37 mouse cellular contexts compared by ENCODE assay signal in genomic region chr4:42903942-42904341, GRCm38 (mm10). TPM values are rescaled to one million over a fixed set of nuclear protein-coding genes. Genes with fewer than 3 reads are reported as not detected.
DNase-seq lines count a peak whose midpoint lies in the region; ATAC-seq lines count a peak whose summit lies in the region.
"Had no signal": no experiment of that assay in that cellular context is flagged by ENCODE, and none has a peak within 500 bp of the region (broad histone marks: within the 10 kb centered on the region; RNA-seq: fewer than 3 reads in every experiment).

No protein-coding gene starts in this region.

- H3K9ac ChIP-seq in liver, embryonic 13.5 days: no peak overlapping the region
- no peak overlapping the region for H3K9ac ChIP-seq in liver, embryonic 11.5 days (ENCODE audit: low read depth, low read length)
- H3K9ac ChIP-seq: forebrain, embryonic 15.5 days; hindbrain, embryonic 15.5 days; intestine, embryonic 15.5 days; midbrain, embryonic 12.5 days; neural tube, embryonic 13.5 days; stomach, embryonic 15.5 days had no signal

- peak overlapping the region; percentile 15; the same call in 1 of the 2 replicates for H3K27ac ChIP-seq in liver, embryonic 13.5 days
- H3K27ac ChIP-seq in liver, embryonic 11.5 days (ENCODE audit: low read depth, low read length): no peak overlapping the region
- H3K27ac ChIP-seq: forebrain, embryonic 15.5 days; hindbrain, embryonic 10.5 days; hindbrain, embryonic 15.5 days; intestine, embryonic 15.5 days; kidney, postnatal 0 days; neural tube, embryonic 13.5 days; stomach, embryonic 15.5 days had no signal

- no peaks in the 10 kb centered on the region for H3K36me3 ChIP-seq in liver, embryonic 13.5 days
- H3K36me3 ChIP-seq in liver, embryonic 11.5 days (ENCODE audit: control insufficient read depth, insufficient read depth, low read length): no peaks in the 10 kb centered on the region
- H3K36me3 ChIP-seq: forebrain, embryonic 10.5 days; forebrain, embryonic 15.5 days; hindbrain, embryonic 10.5 days; hindbrain, embryonic 15.5 days; intestine, embryonic 15.5 days; midbrain, embryonic 12.5 days; neural tube, embryonic 13.5 days; stomach, embryonic 15.5 days had no signal

- H3K9me3 ChIP-seq in liver, embryonic 13.5 days (replicated peaks): no peaks in the 10 kb centered on the region
- no peaks in the 10 kb centered on the region for H3K9me3 ChIP-seq in liver, embryonic 11.5 days (ENCODE audit: control insufficient read depth, low read length)
- H3K9me3 ChIP-seq: forebrain, embryonic 10.5 days; forebrain, embryonic 15.5 days; hindbrain, embryonic 10.5 days; hindbrain, embryonic 15.5 days; intestine, embryonic 15.5 days; midbrain, embryonic 12.5 days; neural tube, embryonic 13.5 days; stomach, embryonic 15.5 days had no signal

- H3K4me1 ChIP-seq in liver, embryonic 13.5 days (replicated peaks): peaks cover 3% of the 10 kb centered on the region
- H3K4me1 ChIP-seq in liver, embryonic 11.5 days (replicated peaks; ENCODE audit: control insufficient read depth, insufficient read depth, low read length): no peaks in the 10 kb centered on the region
- H3K4me1 ChIP-seq: forebrain, embryonic 15.5 days; hindbrain, embryonic 15.5 days; intestine, embryonic 15.5 days; midbrain, embryonic 12.5 days; neural tube, embryonic 13.5 days; stomach, embryonic 15.5 days had no signal

- H3K4me2 ChIP-seq in liver, embryonic 13.5 days: no peak overlapping the region
- H3K4me2 ChIP-seq in liver, embryonic 11.5 days: no peak overlapping the region
- H3K4me2 ChIP-seq: forebrain, embryonic 15.5 days; hindbrain, embryonic 15.5 days; intestine, embryonic 15.5 days; midbrain, embryonic 12.5 days; neural tube, embryonic 13.5 days; stomach, embryonic 15.5 days had no signal

- 38% methylated on average over 1 of the region's 1 CpGs for WGBS in liver, embryonic 13.5 days (ENCODE audit: insufficient replicate concordance)
- 58% methylated on average over 1 of the region's 1 CpGs for WGBS in liver, embryonic 11.5 days

- peaks cover 51% of the 10 kb centered on the region for H3K27me3 ChIP-seq in liver, embryonic 13.5 days
- H3K27me3 ChIP-seq in liver, embryonic 11.5 days (replicated peaks; ENCODE audit: control insufficient read depth, insufficient read depth, low read length): no peaks in the 10 kb centered on the region
- H3K27me3 ChIP-seq: forebrain, embryonic 15.5 days; hindbrain, embryonic 15.5 days; intestine, embryonic 15.5 days; neural tube, embryonic 13.5 days had no signal

- no peak for ATAC-seq in liver, embryonic 13.5 days (ENCODE audit: low read depth)
- no peak for ATAC-seq in liver, embryonic 11.5 days (replicated peaks; ENCODE audit: low FRiP score)
- 0 out of 2 replicates have a peak, but pooled peaks have one; percentile 52 for ATAC-seq in erythroblast, adult 5-6 weeks (replicated peaks; ENCODE audit: low FRiP score, poor library complexity, severe bottlenecking)
- ATAC-seq: activated CD4-positive, CD25-positive, alpha-beta regulatory T cell, adult 4 months; forebrain, embryonic 15.5 days; intestine, embryonic 15.5 days had no signal

- H3K4me3 ChIP-seq in liver, embryonic 13.5 days (replicated peaks): no peak overlapping the region
- no peak overlapping the region for H3K4me3 ChIP-seq in liver, embryonic 11.5 days (ENCODE audit: low read depth, low read length)
- H3K4me3 ChIP-seq: forebrain, embryonic 10.5 days; forebrain, embryonic 15.5 days; hindbrain, embryonic 10.5 days; hindbrain, embryonic 15.5 days; intestine, embryonic 15.5 days; midbrain, embryonic 12.5 days; neural tube, embryonic 13.5 days; stomach, embryonic 15.5 days had no signal

- DNase-seq in embryo, embryonic 10.5 days (ENCODE audit: low spot score): peak; percentile 6
- no peak for DNase-seq in embryo, embryonic 10 days (ENCODE audit: low spot score)
- no peak for DNase-seq in liver, embryonic 13.5 days
- DNase-seq in liver, embryonic 11.5 days (ENCODE audit: low spot score): no peak
- DNase-seq in 3T3-L1 (ENCODE audit: low read depth, low spot score): peak; percentile 9
- DNase-seq in kidney, postnatal 14 days: no peak
- DNase-seq: adrenal gland, adult 2 months; adrenal gland, postnatal 36 days; cerebellum, adult 2 months; cerebellum, postnatal 14 days; gastrocnemius, postnatal 25 days; heart, adult 18-20 months; heart, postnatal 14 days; kidney, adult 8-10 months; lung, postnatal 36 days had no signal

RNA-seq across cellular contexts. Expression of gene Phf24, which starts 12.5 kb away (rescaled TPM):
- 0.13 and 0.40 TPM in 2 replicates for polyA plus RNA-seq in liver, embryonic 13.5 days (2015; fragmentation: Nextera tagmentation; extraction: Ambion mirVana)
- polyA plus RNA-seq in liver, embryonic 11.5 days (2014; fragmentation: Nextera tagmentation; extraction: Ambion mirVana): 0.38 and 0.42 TPM in 2 replicates
- total RNA-seq in erythroblast, adult 5-6 weeks (2015; ENCODE audit: low replicate concordance): not detected in 2 replicates
- total RNA-seq in erythroblast, adult 5-6 weeks (2017; ENCODE audit: low replicate concordance): 1.7 and 5.8 TPM in 2 replicates
- total RNA-seq: megakaryocyte, adult 5-6 weeks had no signal

RNA-seq across cellular contexts. Expression of gene Fam205c, which starts 29.9 kb away (rescaled TPM):
- 0.28 and 0.48 TPM in 2 replicates for polyA plus RNA-seq in liver, embryonic 13.5 days (2015; fragmentation: Nextera tagmentation; extraction: Ambion mirVana)
- polyA plus RNA-seq in liver, embryonic 11.5 days (2014; fragmentation: Nextera tagmentation; extraction: Ambion mirVana): 0.71 and 0.75 TPM in 2 replicates
- total RNA-seq in erythroblast, adult 5-6 weeks (2015; ENCODE audit: low replicate concordance): not detected in 2 replicates
- 0.56 TPM in 1 of 2 replicates, not detected in the other for total RNA-seq in erythroblast, adult 5-6 weeks (2017; ENCODE audit: low replicate concordance)
- total RNA-seq: adrenal gland, postnatal 36 days; liver, adult 2 months; megakaryocyte, adult 5-6 weeks had no signal
- polyA plus RNA-seq: activated CD4-positive, CD25-positive, alpha-beta regulatory T cell, adult 4 months; adrenal gland, adult 2 months; brain, embryonic 14.5 days; cortical plate, adult 2 months; embryonic facial prominence, embryonic 11.5 days; large intestine, adult 2 months; limb, embryonic 11.5 days; liver, adult 2 months; lung, embryonic 16.5 days; urinary bladder, adult 2 months had no signal

RNA-seq across cellular contexts. Expression of gene Dnajb5, which starts 45.7 kb away (rescaled TPM):
- 0.75 and 0.76 TPM in 2 replicates for polyA plus RNA-seq in liver, embryonic 13.5 days (2015; fragmentation: Nextera tagmentation; extraction: Ambion mirVana)
- 2.0 and 3.0 TPM in 2 replicates for polyA plus RNA-seq in liver, embryonic 11.5 days (2014; fragmentation: Nextera tagmentation; extraction: Ambion mirVana)
- 7.9 TPM in 1 of 2 replicates, not detected in the other for total RNA-seq in erythroblast, adult 5-6 weeks (2015; ENCODE audit: low replicate concordance)
- 0.14 TPM in 1 of 2 replicates, not detected in the other for total RNA-seq in erythroblast, adult 5-6 weeks (2017; ENCODE audit: low replicate concordance)

RNA-seq across cellular contexts. Expression of gene Gm12394, which starts 47.4 kb away (rescaled TPM):
- polyA plus RNA-seq in liver, embryonic 13.5 days (2015; fragmentation: Nextera tagmentation; extraction: Ambion mirVana): 0.07 and 0.08 TPM in 2 replicates
- polyA plus RNA-seq in liver, embryonic 11.5 days (2014; fragmentation: Nextera tagmentation; extraction: Ambion mirVana): 0.11 and 0.18 TPM in 2 replicates
- total RNA-seq in erythroblast, adult 5-6 weeks (2015; ENCODE audit: low replicate concordance): not detected in 2 replicates
- not detected in 2 replicates for total RNA-seq in erythroblast, adult 5-6 weeks (2017; ENCODE audit: low replicate concordance)
- total RNA-seq: gastrocnemius, postnatal 25 days; heart, adult 18-20 months; heart, postnatal 14 days; liver, adult 2 months; megakaryocyte, adult 5-6 weeks had no signal
- polyA plus RNA-seq: activated CD4-positive, CD25-positive, alpha-beta regulatory T cell, adult 4 months; adrenal gland, adult 2 months; heart, embryonic 14.5 days; hindbrain, embryonic 10.5 days; large intestine, adult 2 months; limb, embryonic 11.5 days; liver, adult 2 months; stomach, embryonic 15.5 days; urinary bladder, adult 2 months had no signal

RNA-seq across cellular contexts. Expression of gene Fam205a1, which starts 50.3 kb away (rescaled TPM):
- polyA plus RNA-seq in liver, embryonic 13.5 days (2015; fragmentation: Nextera tagmentation; extraction: Ambion mirVana): 0.12 and 0.15 TPM in 2 replicates
- 0.22 and 0.29 TPM in 2 replicates for polyA plus RNA-seq in liver, embryonic 11.5 days (2014; fragmentation: Nextera tagmentation; extraction: Ambion mirVana)
- total RNA-seq in erythroblast, adult 5-6 weeks (2015; ENCODE audit: low replicate concordance): 3.8 and 4.0 TPM in 2 replicates
- total RNA-seq in erythroblast, adult 5-6 weeks (2017; ENCODE audit: low replicate concordance): 1.8 and 2.6 TPM in 2 replicates
- total RNA-seq: adrenal gland, adult 2 months; adrenal gland, postnatal 36 days; gastrocnemius, adult 18-20 months; gastrocnemius, postnatal 25 days; heart, adult 18-20 months; heart, postnatal 14 days; liver, adult 2 months; megakaryocyte, adult 5-6 weeks had no signal
- polyA plus RNA-seq: activated CD4-positive, CD25-positive, alpha-beta regulatory T cell, adult 4 months; adrenal gland, adult 2 months; brain, embryonic 14.5 days; embryonic facial prominence, embryonic 11.5 days; heart, embryonic 14.5 days; hindbrain, embryonic 10.5 days; intestine, embryonic 15.5 days; liver, adult 2 months; stomach, embryonic 15.5 days had no signal

Comparison
In these comparisons a context has a peak if more than half of its experiments do, and no peak if none do; other contexts are left out.
1. DNase-seq: peak in embryo, embryonic 10.5 days (single experiment) and 3T3-L1 (single experiment); none in embryo, embryonic 10 days (single experiment), liver, embryonic 13.5 days (single experiment), liver, embryonic 11.5 days (single experiment) and kidney, postnatal 14 days (single experiment).